Mouse (Mus musculus): ENCODE results near the gene Arl15.

The Arl15 gene

DNA sequence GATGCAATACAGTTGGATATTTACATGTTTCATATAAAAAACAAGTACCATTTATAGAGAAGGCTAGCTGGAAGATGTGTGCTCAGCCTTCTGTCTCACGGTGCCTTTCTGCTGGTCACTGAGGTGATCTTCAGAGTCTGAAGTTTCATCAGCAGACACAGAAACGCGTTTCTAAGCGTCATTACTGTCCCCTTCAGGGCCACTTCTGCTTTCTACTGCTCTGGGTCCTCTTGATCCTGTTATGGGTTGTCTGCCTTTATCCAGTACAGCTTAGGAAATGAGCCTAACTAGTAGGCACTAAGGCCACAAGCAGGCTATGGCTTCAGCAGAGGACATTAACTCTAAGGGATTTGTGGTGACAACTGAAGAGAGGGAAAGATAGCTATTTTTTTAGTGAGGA lies 5.9 kb downstream of the Arl15 start:
- no peak for DNase-seq (ENCODE audit: low read depth)

DNA sequence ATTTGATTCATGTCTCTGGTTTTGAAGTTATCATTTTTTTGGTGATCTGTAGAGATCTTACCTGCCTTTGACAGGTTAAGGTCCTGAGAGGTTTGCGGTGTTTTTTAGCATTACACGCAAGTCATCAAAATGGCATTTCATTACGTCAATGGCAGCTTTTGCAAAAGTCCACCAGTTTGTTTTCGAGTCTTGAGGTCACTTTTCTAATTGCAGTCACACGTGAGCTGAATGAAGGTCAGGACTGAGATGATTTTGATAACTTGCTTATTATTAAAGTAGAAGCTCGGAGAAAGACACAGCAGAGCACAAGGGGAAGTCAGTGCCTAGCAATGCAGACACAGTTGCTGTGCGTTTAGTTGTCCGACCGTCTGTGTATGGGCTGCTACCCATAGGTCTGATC lies 8.3 kb downstream of the Arl15 start:
- no peak for DNase-seq (ENCODE audit: low read depth)

DNA sequence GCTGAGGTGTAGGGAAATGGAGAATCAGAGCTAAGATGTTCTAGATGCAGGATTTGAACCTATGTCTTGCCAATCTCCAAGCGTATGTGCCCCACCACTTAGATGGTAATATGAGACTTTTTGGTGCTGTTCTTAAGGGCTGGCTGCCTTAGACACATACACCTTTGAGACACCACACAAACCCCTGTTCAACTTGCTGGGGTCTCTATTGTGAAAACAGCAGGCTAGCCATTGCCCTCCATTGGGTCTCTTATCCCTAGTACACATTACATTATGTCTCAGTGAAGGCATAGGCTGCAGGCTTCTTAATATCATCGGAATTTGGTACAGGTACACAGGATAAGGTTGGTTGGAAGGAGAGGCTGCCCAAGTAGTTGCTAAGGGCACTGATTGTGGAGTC lies 16.8 kb downstream of the Arl15 start:
- no peak for DNase-seq (ENCODE audit: low read depth)

DNA sequence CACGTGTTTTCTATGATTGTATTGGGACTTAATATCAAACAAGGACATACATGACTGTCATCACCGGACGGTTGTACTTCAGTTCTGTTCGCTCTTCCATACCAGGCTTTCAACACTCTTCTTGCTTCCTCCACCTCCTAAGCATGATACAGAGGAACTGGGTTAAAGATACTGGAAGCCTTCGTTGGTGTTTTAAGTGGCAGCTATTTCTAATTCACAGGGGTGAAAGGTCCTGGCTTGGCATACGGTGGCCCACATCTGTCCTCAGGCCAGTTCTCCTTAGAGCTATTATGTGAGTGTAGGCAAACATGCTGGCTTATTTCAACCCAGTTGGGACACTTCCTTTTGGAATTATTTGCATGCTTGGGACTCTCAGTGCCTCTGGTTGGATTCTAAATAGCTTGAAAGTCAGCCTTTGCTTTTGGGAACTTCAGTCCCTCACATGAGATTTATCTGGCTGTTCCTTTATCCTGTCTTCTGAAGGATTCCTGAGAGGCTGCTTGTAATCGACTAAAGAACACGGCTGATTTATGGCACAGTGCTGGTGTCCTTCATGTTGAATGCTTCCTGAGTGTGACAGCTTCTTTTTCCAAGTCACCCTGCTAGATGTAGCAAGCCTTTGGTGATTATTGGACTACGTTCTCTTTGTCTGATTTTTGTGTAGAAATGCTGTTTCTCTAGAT lies 17.7 kb downstream of the Arl15 start:
- no peak for DNase-seq (ENCODE audit: low read depth)

- no peak for DNase-seq (ENCODE audit: low read depth)
Observed at GRCm38 (mm10) chr13:113812593-113812975, 18.3 kb downstream of the Arl15 start.

- DNase-seq (ENCODE audit: low read depth): no peak
Observed at GRCm38 (mm10) chr13:113814121-113814520, 19.8 kb downstream of the Arl15 start.

DNA sequence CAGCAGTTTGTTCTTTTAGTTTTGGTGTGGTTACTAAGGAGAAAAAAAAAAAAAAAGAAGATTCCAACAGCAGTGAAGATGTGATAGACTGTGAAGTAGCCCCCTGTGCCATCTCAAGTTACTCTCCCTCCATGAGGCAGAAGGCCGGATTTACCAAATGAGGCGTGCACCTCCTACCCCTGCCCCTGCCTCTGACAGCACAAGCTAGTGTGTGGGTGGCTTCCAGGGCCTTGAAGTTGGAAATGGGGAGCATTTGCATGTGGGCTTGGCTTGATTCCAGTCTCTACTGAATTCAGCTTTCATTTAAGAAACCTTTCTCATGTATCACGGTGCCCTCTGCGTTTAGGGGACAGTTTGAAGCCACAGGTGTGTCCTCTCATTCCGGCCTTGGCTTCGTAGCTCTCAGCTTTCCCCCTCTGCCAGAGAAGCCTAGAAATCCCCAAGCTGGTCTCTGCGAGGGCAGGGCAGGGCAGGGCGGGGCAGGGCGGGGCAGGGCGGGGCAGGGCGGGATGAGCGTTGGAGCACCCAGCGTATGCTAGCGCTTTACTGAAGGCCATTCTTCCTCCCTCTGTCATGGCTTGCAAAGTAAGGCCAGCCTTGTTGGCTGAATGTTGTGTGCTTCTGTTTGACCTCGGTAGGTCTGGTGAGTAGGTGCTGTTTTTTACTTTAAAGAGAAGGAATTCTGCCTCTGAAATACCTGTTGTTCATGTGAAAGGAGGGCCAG lies 21.6 kb downstream of the Arl15 start:
- no peak for DNase-seq (ENCODE audit: low read depth)

- no peak for DNase-seq (ENCODE audit: low read depth)
Observed at GRCm38 (mm10) chr13:113816421-113816810, 22.1 kb downstream of the Arl15 start.

- DNase-seq (ENCODE audit: low read depth): no peak
Observed at GRCm38 (mm10) chr13:113819006-113819405, 24.7 kb downstream of the Arl15 start.

DNA sequence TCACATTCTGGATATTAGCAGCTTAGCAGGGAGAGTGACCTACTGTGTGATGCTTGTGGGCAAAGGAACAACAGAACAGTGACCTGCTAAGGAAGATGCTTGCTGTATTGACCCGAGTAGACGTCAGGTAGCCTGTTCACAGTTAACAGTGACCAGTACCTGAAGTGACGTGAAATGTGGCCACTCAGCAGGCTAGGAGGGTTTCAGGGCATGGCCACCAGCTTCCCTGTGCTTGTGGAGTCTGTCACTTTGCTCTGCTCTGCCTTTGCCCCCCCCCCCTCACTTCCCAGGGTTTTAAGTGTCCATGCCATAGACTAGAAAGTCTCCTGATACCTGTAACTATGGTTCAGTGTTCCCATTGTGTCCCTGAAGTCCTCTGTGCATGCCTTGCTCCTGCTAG lies 25.9 kb downstream of the Arl15 start:
- no peak for DNase-seq (ENCODE audit: low read depth)

GRCm38 (mm10) chr13:113821891-113822290 lies 27.6 kb downstream of the Arl15 start:
- no peak for DNase-seq (ENCODE audit: low read depth)

DNA sequence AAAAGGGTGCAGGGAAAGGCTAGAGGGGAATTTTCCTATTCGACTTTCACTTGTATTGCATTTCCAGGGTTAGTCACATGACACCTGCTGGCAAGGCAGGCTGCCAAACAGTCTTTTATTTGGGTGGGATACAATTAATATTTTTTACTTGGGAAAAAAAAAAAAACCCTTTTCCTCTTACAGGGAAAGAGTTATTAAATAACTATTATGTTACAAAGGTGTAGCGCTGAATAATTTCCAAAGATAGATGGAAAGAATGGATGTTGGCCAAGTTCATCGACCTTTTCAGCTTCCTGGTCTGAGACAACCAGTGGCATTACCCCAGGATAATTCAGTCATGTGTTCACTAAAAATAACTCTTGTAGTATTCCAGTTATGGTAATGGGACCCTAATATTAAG lies 29.7 kb downstream of the Arl15 start:
- DNase-seq (ENCODE audit: low read depth): no peak

DNA sequence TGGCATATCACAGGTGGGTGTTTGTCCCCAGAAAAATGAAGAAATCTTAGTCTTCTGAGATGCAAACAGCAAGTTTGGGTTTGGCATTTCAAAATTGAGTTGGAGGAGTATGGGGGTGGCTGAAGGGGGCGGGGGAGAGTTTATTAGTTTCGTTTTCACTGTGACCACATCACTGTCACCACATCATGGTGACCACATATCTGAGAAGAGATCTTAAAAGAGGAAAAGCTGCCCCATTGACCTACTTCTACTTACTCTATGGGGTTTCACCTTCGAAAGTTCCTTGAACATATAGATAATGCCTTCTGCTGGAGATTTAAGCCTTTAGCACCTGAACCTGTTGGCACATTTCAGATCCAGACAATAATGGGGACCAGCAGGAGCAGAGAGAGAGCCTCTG lies 34.3 kb downstream of the Arl15 start:
- no peak for DNase-seq (ENCODE audit: low read depth)

GRCm38 (mm10) chr13:113829079-113829478 lies 34.8 kb downstream of the Arl15 start:
- no peak for DNase-seq (ENCODE audit: low read depth)

DNA sequence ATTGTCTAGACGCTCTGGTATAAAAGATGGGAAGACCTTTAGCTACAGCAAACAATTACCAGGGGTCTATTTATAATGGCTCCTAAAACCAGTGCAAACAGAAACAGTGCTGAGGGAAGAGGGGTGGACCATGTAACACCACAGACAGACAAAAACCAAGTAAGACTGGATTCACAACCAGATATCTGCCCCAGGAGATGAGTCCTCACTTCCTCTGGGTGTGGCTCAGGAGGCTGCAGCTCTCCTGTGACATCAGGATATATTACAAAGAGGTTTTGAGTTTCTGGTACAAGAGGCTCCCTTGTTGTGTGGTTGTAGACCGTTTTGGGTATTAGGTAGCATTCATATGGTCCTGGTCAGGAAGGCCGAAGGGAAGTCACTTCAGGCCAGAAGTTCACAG lies 36.5 kb downstream of the Arl15 start:
- DNase-seq (ENCODE audit: low read depth): no peak

DNA sequence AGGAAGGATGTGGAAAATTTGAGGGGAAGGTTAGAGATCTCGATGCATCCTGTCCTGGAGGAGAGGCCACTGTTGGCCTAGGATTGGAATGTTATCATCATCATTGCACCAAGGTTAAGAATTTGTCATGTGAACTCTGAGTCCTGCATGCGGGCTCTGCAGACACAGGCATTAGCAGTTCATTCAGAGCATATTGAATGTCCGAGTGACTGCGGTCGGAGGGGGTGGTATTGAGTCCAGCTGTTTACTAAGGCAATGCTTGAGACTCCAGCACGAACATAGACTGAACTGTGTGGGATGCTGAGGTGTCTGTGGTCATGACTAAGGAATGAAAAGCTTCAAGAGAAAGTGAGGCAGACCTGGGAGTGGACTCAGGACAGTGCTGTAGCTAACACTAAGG lies 38.6 kb downstream of the Arl15 start:
- DNase-seq (ENCODE audit: low read depth): no peak

DNA sequence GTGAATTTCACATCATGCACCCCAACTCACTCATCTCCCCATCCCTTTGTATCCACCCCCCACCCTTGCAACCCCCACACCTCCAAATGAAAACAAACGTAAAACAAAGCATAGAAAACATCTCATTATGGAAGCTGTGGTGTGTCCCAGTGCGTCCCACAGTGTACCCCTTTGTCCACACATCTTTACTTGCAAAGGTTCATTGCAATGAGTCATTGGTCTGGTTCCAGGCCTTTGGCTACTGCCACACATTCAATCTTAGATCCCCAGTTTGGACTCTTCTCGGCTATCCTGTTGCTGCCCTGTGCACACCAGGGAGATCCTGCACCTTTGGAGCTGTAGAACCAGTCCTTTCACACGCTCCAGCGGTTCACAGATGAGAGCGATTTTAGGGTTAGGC lies 41.6 kb downstream of the Arl15 start:
- no peak for DNase-seq (ENCODE audit: low read depth)

DNA sequence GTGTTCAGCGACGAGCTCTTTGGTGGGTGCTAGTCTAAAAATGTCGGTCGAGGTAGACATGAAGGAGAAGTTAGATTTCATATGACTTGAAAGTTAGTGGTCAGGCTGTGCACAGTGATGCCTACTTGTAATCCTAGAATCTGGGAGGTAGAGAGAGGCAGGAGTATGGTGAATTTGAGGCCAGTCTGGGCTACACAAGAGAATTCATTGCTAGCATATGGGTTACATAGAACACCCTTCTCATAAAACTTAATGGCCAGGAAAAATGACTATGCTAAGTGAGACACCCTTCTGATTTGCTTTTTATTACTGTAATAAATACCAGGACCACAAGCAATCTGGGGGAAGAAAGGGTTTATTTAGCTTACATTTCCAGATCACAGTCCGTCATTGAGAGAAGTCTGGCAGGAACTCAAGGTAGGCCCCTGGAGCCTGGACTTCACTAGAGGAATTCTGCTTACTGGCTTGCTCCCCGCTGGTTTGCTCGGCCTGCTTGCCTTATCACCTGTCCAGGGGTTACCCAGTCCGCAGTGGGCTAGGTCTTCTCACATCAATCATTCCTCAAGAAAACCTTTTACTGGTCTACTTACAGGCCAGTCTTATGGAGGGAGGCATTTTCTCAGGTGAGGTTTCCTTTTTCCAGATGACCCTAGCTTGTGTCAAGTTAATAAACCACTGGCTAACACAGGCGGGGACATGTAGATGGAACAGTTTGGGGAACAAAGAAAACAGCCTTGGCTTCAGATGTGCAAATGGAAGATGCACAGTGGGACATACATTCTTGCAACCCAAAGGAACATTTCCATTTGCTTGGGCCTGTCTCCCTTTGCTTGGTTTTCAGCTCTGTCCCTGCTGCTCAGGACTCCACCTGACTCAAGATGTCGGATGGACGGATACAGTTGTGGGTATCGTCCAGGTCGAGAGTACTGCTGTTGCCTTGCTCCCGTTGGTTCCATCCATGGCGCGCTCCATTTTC lies 44.6 kb downstream of the Arl15 start:
- no peak for DNase-seq (ENCODE audit: low read depth)

DNA sequence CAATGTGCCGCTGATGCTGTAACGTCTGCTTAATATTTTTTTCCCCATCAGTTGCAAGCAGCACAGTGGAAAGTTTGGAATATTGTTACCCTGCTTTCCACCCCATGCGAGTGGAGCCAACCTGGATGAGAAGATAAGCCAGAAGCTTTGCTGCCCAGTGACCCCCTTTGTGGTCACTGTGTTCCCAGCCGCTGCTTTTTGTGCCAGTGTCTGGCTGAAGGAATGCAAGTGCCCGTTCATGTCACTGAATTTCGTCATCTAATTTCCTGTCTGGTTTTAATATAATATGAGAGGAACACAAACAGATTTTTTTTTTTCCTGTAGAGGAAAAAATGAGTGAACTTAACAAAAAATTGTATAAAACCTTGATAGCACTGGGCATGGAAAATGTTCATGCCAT lies 46.1 kb downstream of the Arl15 start:
- DNase-seq (ENCODE audit: low read depth): no peak

DNA sequence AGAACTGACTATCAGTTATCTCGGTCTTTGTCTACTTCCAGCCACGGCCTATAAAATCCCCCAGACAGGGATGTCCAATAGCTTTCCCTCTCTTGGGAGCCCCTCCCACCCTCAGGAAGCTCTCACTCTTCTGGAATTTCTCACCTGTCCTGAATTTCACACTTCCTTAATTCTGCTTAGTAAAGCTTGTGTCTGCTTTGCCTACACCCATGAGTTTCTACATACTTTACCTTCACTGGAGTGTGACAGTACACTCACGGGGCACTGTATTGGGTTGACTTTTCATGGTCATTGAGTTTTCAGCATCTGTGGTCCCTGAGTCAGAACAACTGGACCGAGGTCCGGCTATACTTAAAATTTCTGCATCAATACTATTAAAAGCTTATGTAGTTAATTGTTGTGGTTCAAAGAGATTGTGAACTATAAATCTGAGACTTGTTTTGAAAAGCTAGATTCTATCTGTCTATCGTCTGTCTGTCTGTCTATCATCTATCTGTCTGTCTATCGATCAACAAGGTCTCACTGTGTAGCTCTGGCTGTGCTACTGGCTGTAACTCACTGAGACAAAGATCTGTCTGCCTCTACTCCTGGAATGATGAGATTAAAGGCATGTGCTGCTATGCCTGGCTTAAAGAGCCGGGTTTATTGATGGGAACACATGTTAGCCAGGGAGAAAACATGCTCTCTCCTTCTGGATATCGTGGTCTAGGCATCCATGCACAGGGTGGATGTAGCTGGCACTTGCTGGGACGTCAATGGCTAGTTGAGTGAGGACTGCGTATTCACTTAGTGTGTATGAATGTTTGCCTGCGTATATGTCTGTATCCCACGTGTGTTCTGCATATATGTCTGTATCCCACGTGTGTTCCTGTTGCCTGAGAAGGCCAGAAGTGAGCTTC lies 48.4 kb downstream of the Arl15 start:
- DNase-seq (ENCODE audit: low read depth): no peak

DNA sequence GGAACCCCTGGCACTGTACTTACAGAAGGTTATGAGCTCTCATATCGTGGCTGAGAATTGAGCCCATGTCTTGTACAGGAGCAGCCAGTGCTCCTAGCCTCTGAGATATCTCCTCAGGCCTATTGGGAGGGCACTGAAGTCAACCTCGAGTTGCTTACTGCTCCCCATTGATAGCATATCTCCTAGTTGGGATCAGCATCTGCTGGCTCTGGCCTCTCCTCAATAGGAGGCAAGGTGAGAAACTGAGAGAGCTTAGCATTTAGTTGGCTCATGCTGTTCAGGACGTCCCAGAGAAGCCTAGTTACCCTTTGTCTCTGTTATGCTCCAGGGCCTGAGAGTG lies 49.0 kb downstream of the Arl15 start:
- DNase-seq (ENCODE audit: low read depth): no peak

DNA sequence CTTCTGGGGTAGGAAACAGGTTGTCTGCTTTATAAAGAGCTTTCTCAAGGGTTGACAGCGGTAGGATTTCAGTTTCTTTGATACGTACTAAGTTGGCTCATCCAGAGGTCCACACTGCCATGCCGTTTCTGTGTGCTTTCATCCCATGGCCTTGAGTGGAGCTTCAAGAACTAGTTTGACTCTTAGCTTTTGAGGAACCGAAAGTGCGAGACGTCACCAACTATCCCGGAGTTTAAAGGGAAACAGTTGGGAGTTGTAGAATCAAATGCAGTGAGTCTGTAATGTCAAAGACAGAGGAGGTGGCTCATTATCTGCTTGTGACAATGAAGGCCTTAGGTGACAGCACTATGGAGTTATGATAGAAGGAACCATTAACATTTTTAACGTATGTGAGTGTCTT lies 49.6 kb downstream of the Arl15 start:
- DNase-seq (ENCODE audit: low read depth): no peak

Data from c-Kit-positive CD71-negative TER-119-negative erythroid progenitor cells, embryonic 14.5 days (primary cell).